Mouse (Mus musculus) activated CD4-positive, CD25-positive, alpha-beta regulatory T cell, adult 4 months (primary cell): ENCODE data around the gene Eif5a. TPM values are rescaled to one million over a fixed set of nuclear protein-coding genes. Genes with fewer than 3 reads are reported as not detected.
"Not testable (repeated sequence)": the region's sequence is repeated elsewhere in the genome, so short reads cannot be mapped to it uniquely, and the experiment has no call there.

Source experiments
- ATAC-seq: one replicate; pipeline ENCODE4 v1.8.0; 2017
- polyA plus RNA-seq, 2 experiments: library from polyadenylated mRNA; unstranded; fragments of 100-300 nt; shearing (Covaris generic); gene quantifications; one replicate each; pipeline ENCODE4 v1.2.1; 2017

The Eif5a gene
- polyA plus RNA-seq, 2 experiments from 2014 or later = 1,092 to 1,351 TPM

GRCm38 (mm10) chr11:69920266-69921031, 1.3 kb downstream of the Eif5a start:
- ATAC-seq = no peak

- ATAC-seq = peak; percentile 47
These were observed 2.0 kb downstream of the Eif5a start for GRCm38 (mm10) chr11:69919661-69920265.

- no peak for ATAC-seq
These were observed 2.7 kb downstream of the Eif5a start for GRCm38 (mm10) chr11:69919053-69919452.

- no peak for ATAC-seq
These were observed 3.6 kb downstream of the Eif5a start for GRCm38 (mm10) chr11:69918118-69918517.

- no peak for ATAC-seq
These were observed 4.3 kb downstream of the Eif5a start for GRCm38 (mm10) chr11:69917379-69917948.

GRCm38 (mm10) chr11:69916652-69917378, 4.9 kb downstream of the Eif5a start:
- ATAC-seq = not testable (repeated sequence)

- no peak for ATAC-seq
These were observed 5.8 kb downstream of the Eif5a start for GRCm38 (mm10) chr11:69915667-69916627.

GRCm38 (mm10) chr11:69914917-69915430, 6.8 kb downstream of the Eif5a start:
- ATAC-seq = no peak

GRCm38 (mm10) chr11:69914372-69914764, 7.4 kb downstream of the Eif5a start:
- ATAC-seq = no peak

GRCm38 (mm10) chr11:69913554-69914371, 8.0 kb downstream of the Eif5a start, which contains the start of gene Gps2:
Gene Gps2 (plus strand): TSS chr11:69913888.
- peak; percentile 88 for ATAC-seq

- ATAC-seq = no peak
These were observed 8.8 kb downstream of the Eif5a start for GRCm38 (mm10) chr11:69912716-69913530.

- no peak for ATAC-seq
These were observed 10.1 kb downstream of the Eif5a start for GRCm38 (mm10) chr11:69911701-69912100.

GRCm38 (mm10) chr11:69910781-69911560, 10.8 kb downstream of the Eif5a start:
- no peak for ATAC-seq

- no peak for ATAC-seq
These were observed 11.6 kb downstream of the Eif5a start for GRCm38 (mm10) chr11:69910177-69910576.

GRCm38 (mm10) chr11:69909174-69909573, 12.6 kb downstream of the Eif5a start:
- ATAC-seq = no peak

GRCm38 (mm10) chr11:69908645-69909044, 13.1 kb downstream of the Eif5a start:
- no peak for ATAC-seq

GRCm38 (mm10) chr11:69904311-69904710, 17.4 kb downstream of the Eif5a start:
- ATAC-seq = no peak

GRCm38 (mm10) chr11:69902972-69903371, 18.8 kb downstream of the Eif5a start:
- no peak for ATAC-seq

GRCm38 (mm10) chr11:69901993-69902392, 19.8 kb downstream of the Eif5a start:
- ATAC-seq = no peak
